Mouse (Mus musculus) limb, embryonic 13.5 days (tissue): ENCODE data around the gene Lao1. TPM values are rescaled to one million over a fixed set of nuclear protein-coding genes. Genes with fewer than 3 reads are reported as not detected.
"Not testable (repeated sequence)": the region's sequence is repeated elsewhere in the genome, so short reads cannot be mapped to it uniquely, and the experiment has no call there.

Source experiments
- ATAC-seq: fragments of 200-750 bp; cut with Nextera tagmentation; 2 replicates; pipeline ENCODE4 v1.8.0; 2017; ENCODE audit warnings: low read depth, moderate number of reproducible peaks, moderate TSS enrichment; ENCODE audit not compliant: low FRiP score
- H3K27ac ChIP-seq: fragments of 300-500 bp; sonication (generic); 2 replicates; pipeline ENCODE4 v1.5.1; 2015; ENCODE audit warnings: inconsistent platforms, mild to moderate bottlenecking, moderate library complexity
- H3K27me3 ChIP-seq: fragments of 300-500 bp; sonication (generic); 2 replicates; pipeline ENCODE4 v1.6.1; 2015; ENCODE audit warnings: mild to moderate bottlenecking, inconsistent platforms
- H3K36me3 ChIP-seq: fragments of 300-500 bp; sonication (generic); 2 replicates; pipeline ENCODE4 v1.6.1; 2015; ENCODE audit warnings: inconsistent platforms, mild to moderate bottlenecking, moderate library complexity
- H3K4me1 ChIP-seq: fragments of 300-500 bp; sonication (generic); 2 replicates; pipeline ENCODE4 v1.6.1; 2015; ENCODE audit warnings: inconsistent platforms
- H3K4me2 ChIP-seq: fragments of 300-500 bp; sonication (generic); replicated peaks from 2 replicates; pipeline ENCODE4 v1.6.1; 2015; ENCODE audit warnings: inconsistent platforms, mild to moderate bottlenecking, moderate library complexity
- H3K4me3 ChIP-seq: fragments of 300-500 bp; sonication (generic); 2 replicates; pipeline ENCODE4 v1.5.1; 2015; ENCODE audit warnings: moderate library complexity, mild to moderate bottlenecking, inconsistent platforms
- H3K9ac ChIP-seq: fragments of 300-500 bp; sonication (generic); 2 replicates; pipeline ENCODE4 v1.6.1; 2015; ENCODE audit warnings: mild to moderate bottlenecking, inconsistent platforms
- H3K9me3 ChIP-seq: fragments of 300-500 bp; sonication (generic); 2 replicates; pipeline ENCODE4 v1.6.1; 2016; ENCODE audit warnings: inconsistent platforms
- WGBS: fragments of 180-500 bp; shearing (Covaris S2); methylation state at CpG from one replicate; pipeline ENCODE4 v1.1.7; 2015; 5-methylcytosine and 5-hydroxymethylcytosine counted together
- polyA plus RNA-seq: library from polyadenylated mRNA; unstranded; fragments of >200 nt; fragmentation: Nextera tagmentation; extraction: Ambion mirVana; gene quantifications from 2 replicates; pipeline ENCODE4 v1.2.1, GENCODE M21; 2015

Lao1 gene
- polyA plus RNA-seq, result not detected in 2 replicates

GRCm38 (mm10) chr4:118961141-118961628 is at the start of gene Lao1:
Gene Lao1, plus strand, starts transcription at chr4:118961578.
- WGBS, result 92% methylated on average over 2 of the region's 2 CpGs
- no peak for ATAC-seq
- no peaks in the 10 kb centered on the region for H3K9me3 ChIP-seq
- H3K4me2 ChIP-seq, result no peak within 1 kb of the TSS
- H3K27ac ChIP-seq, result no peak within 1 kb of the TSS
- no peak within 1 kb of the TSS for H3K4me3 ChIP-seq
- H3K4me1 ChIP-seq, result no peaks in the 10 kb centered on the region
- no peaks in the 10 kb centered on the region for H3K36me3 ChIP-seq
- H3K9ac ChIP-seq, result no peak within 1 kb of the TSS
- no peaks in the 10 kb centered on the region for H3K27me3 ChIP-seq

GRCm38 (mm10) chr4:118917365-118917764 is 44.0 kb upstream of the Lao1 start, which contains the start of gene Olfr1329:
Gene Olfr1329, minus strand, starts transcription at chr4:118917465.
- not testable (repeated sequence) for ATAC-seq, H3K27ac ChIP-seq, H3K4me1 ChIP-seq, H3K4me3 ChIP-seq, H3K4me2 ChIP-seq, H3K27me3 ChIP-seq, H3K9me3 ChIP-seq, H3K9ac ChIP-seq, H3K36me3 ChIP-seq
- WGBS, result 64% methylated on average over 2 of the region's 2 CpGs

DNA sequence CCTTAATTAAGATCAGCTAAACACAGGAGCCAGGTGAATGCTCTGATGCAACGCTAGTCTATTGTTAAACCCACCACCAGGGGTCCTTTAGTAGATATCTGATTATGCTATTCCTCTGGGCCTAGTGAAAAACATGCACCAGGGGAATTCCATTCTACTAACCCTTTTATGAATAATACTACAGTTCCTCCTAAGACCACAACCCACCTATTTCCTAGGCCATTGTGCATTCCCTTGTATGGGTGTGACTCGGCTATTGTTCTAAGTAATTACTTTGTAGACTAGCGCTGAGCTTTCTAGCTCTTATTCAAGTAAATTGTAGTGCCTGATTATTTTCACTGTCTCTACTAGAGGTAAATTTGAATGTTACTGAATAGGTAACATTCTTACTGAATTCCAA is 30.1 kb upstream of the Lao1 start:
- H3K9ac ChIP-seq, H3K4me3 ChIP-seq, H3K9me3 ChIP-seq, H3K4me2 ChIP-seq, ATAC-seq, H3K36me3 ChIP-seq, H3K27ac ChIP-seq, H3K4me1 ChIP-seq, H3K27me3 ChIP-seq: not testable (repeated sequence)
- WGBS, result 76% methylated on average over 3 of the region's 3 CpGs

- Histone ChIP-seq H3K4me2 (no peak within 1 kb of the TSS), H3K27ac (no peak within 1 kb of the TSS), H3K9ac (no peak within 1 kb of the TSS), H3K27me3 (no peaks in the 10 kb centered on the region), H3K4me1 (no peaks in the 10 kb centered on the region), H3K36me3 (no peaks in the 10 kb centered on the region), H3K4me3 (no peak within 1 kb of the TSS), H3K9me3 (no peaks in the 10 kb centered on the region)
- 64% methylated on average over 2 of the region's 2 CpGs for WGBS
- no peak for ATAC-seq
Measured at GRCm38 (mm10) chr4:118938512-118938911, 22.9 kb upstream of the Lao1 start, which contains the start of gene Olfr1328. Gene Olfr1328, minus strand, starts transcription at chr4:118938612.

DNA sequence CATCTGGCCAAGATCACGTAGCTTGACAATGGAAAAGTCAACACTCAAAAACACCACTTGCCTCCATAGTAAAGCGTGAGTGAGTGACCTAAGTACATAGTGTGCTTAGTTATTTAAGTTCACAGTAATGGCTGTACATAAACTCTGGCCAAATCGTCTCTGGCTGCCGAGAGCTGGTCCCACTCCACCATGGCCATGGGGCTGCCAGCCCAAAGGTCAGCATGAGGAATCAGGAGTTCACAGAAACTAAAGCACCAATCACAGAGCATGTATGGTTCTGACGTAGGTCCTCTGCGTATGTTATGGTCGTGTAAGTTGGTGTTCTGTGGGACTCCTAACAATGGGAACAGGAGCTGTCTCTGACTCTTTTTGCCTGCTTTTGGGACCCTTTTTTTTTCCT is 2.6 kb upstream of the Lao1 start:
- Histone ChIP-seq H3K9me3 (no peaks in the 10 kb centered on the region), H3K4me1 (no peaks in the 10 kb centered on the region), H3K4me3 (no peak overlapping the region), H3K27me3 (no peaks in the 10 kb centered on the region), H3K9ac (no peak overlapping the region), H3K36me3 (no peaks in the 10 kb centered on the region), H3K4me2 (no peak overlapping the region), H3K27ac (no peak overlapping the region)
- no peak for ATAC-seq
- 88% methylated on average over 7 of the region's 7 CpGs for WGBS

- Histone ChIP-seq H3K27me3 (no peaks in the 10 kb centered on the region), H3K4me2 (no peak overlapping the region), H3K27ac (no peak overlapping the region), H3K36me3 (no peaks in the 10 kb centered on the region), H3K9me3 (no peaks in the 10 kb centered on the region), H3K9ac (no peak overlapping the region), H3K4me3 (no peak overlapping the region), H3K4me1 (no peaks in the 10 kb centered on the region)
- ATAC-seq, result no peak
- 89% methylated on average over 15 of the region's 15 CpGs for WGBS
Measured at GRCm38 (mm10) chr4:118967711-118968110, 6.3 kb downstream of the Lao1 start.

DNA sequence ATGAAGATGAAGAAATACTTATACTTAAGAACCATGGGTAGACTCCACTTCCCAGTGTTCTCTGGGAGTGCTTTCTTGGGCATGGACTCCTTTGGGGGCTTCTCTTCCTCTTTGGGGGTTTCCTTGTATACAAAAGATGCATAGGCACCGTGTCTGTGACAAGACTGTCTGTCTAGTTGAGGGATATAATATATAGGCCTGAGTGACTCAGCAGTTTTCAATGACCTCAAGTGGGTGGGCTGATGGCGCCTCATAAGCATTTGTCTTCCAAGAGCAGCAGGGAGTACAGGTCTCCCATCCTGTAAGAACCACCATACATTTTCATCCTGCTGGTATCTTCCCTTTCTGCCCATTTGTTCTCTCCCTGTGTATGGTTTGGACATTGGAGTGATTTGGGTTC is 11.9 kb downstream of the Lao1 start:
- Histone ChIP-seq H3K27me3 (no peaks in the 10 kb centered on the region), H3K4me2 (no peak overlapping the region), H3K9me3 (no peaks in the 10 kb centered on the region), H3K4me3 (no peak overlapping the region), H3K36me3 (no peaks in the 10 kb centered on the region), H3K9ac (no peak overlapping the region), H3K4me1 (no peaks in the 10 kb centered on the region), H3K27ac (no peak overlapping the region)
- WGBS, result 76% methylated on average over 2 of the region's 2 CpGs
- no peak for ATAC-seq

- H3K4me1 ChIP-seq, result no peaks in the 10 kb centered on the region
- H3K9me3 ChIP-seq, result no peaks in the 10 kb centered on the region
- 88% methylated on average over 4 of the region's 4 CpGs for WGBS
- ATAC-seq, result no peak
- no peak overlapping the region for H3K4me3 ChIP-seq
- H3K27me3 ChIP-seq, result no peaks in the 10 kb centered on the region
- no peaks in the 10 kb centered on the region for H3K36me3 ChIP-seq
- H3K4me2 ChIP-seq, result no peak overlapping the region
- no peak overlapping the region for H3K27ac ChIP-seq
- no peak overlapping the region for H3K9ac ChIP-seq
Measured at GRCm38 (mm10) chr4:118985291-118985690, 23.9 kb downstream of the Lao1 start.

- no peaks in the 10 kb centered on the region for H3K36me3 ChIP-seq
- no peak for ATAC-seq
- WGBS, result 12% methylated on average over 3 of the region's 3 CpGs
Measured at GRCm38 (mm10) chr4:118988535-118988934, 27.2 kb downstream of the Lao1 start.

GRCm38 (mm10) chr4:118989331-118989730 is 28.0 kb downstream of the Lao1 start:
- 28% methylated on average over 12 of the region's 12 CpGs for WGBS
- H3K9me3 ChIP-seq, result peaks cover 3% of the 10 kb centered on the region
- no peak overlapping the region for H3K27ac ChIP-seq
- H3K9ac ChIP-seq, result no peak overlapping the region
- H3K4me3 ChIP-seq, result no peak overlapping the region
- no peaks in the 10 kb centered on the region for H3K4me1 ChIP-seq
- H3K27me3 ChIP-seq, result no peaks in the 10 kb centered on the region
- no peak overlapping the region; the same call in 1 of the 2 replicates for H3K4me2 ChIP-seq
- ATAC-seq, result no peak
- no peaks in the 10 kb centered on the region for H3K36me3 ChIP-seq

More at GRCm38 (mm10) chr4:118988535-118988934, 27.2 kb downstream of the Lao1 start:
- Histone ChIP-seq H3K4me1 (no peaks in the 10 kb centered on the region), H3K9ac (no peak overlapping the region), H3K27me3 (no peaks in the 10 kb centered on the region), H3K4me3 (no peak overlapping the region), H3K9me3 (no peaks in the 10 kb centered on the region), H3K27ac (no peak overlapping the region), H3K4me2 (no peak overlapping the region)

DNA sequence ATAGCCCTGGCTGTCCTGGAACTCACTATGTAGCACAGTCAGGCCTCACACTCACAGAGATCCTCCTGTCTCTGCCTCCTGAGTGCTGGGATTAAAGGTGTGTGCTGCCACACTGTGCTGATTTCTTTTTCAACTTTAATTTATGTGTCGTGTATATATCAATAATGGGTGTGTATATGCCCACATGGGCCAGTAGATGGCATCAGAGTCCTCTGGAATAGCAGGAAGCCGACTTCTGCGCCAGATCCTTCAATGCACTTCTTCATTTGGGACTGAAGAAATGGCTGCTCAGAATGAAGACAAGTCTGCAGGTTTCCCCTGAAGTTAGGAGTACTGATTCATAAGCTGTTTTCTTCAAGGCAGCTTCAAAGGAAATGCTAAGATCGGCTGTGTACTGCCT is 30.4 kb downstream of the Lao1 start:
- no peak overlapping the region for H3K4me2 ChIP-seq
- H3K36me3 ChIP-seq, result no peaks in the 10 kb centered on the region
- ATAC-seq, result no peak
- H3K27ac ChIP-seq, result no peak overlapping the region
- no peaks in the 10 kb centered on the region for H3K4me1 ChIP-seq
- 38% methylated on average over 4 of the region's 4 CpGs for WGBS
- H3K27me3 ChIP-seq, result no peaks in the 10 kb centered on the region
- no peak overlapping the region for H3K9ac ChIP-seq
- peaks cover 10% of the 10 kb centered on the region for H3K9me3 ChIP-seq
- no peak overlapping the region for H3K4me3 ChIP-seq

- no peak overlapping the region for H3K4me2 ChIP-seq
- H3K27me3 ChIP-seq, result no peaks in the 10 kb centered on the region
- H3K4me3 ChIP-seq, result no peak overlapping the region
- 89% methylated on average over 14 of the region's 14 CpGs for WGBS
- H3K4me1 ChIP-seq, result peaks cover 6% of the 10 kb centered on the region; the same call in 1 of the 2 replicates
- no peak overlapping the region for H3K9ac ChIP-seq
- H3K27ac ChIP-seq, result no peak overlapping the region
- no peaks in the 10 kb centered on the region for H3K36me3 ChIP-seq
- no peak for ATAC-seq
- peaks cover 10% of the 10 kb centered on the region for H3K9me3 ChIP-seq
Measured at GRCm38 (mm10) chr4:118997127-118997542, 35.8 kb downstream of the Lao1 start.
